Mouse (Mus musculus): ENCODE measurements around the gene Scarf1. TPM values are rescaled to one million over a fixed set of nuclear protein-coding genes. Genes with fewer than 3 reads are reported as not detected.

Scarf1 gene
- polyA plus RNA-seq, 1 experiment: 12.3 TPM

- Histone ChIP-seq H3K36me3 (ENCODE audit: control insufficient read depth, insufficient read depth, low read length) (0 out of 2 replicates have a peak, but pooled peaks cover 7% of the 10 kb centered on the region), H3K4me3 (ENCODE audit: low read depth, low read length) (no peak overlapping the region), H3K4me1 (ENCODE audit: control insufficient read depth, insufficient read depth, insufficient read length, low read length) (peaks cover 2% of the 10 kb centered on the region; the same call in 1 of the 2 replicates), H3K27me3 (ENCODE audit: control insufficient read depth, insufficient read depth, low read length) (no peaks in the 10 kb centered on the region), H3K27ac (ENCODE audit: insufficient read depth, low read depth, low read length) (no peak overlapping the region)
- TF ChIP-seq CTCF (IDR thresholded peaks at IDR 0.05; ENCODE audit: extremely low read depth, insufficient read length, insufficient replicate concordance, low read depth, low read length): no peak
- TF ChIP-seq POLR2A (IDR thresholded peaks at IDR 0.05; ENCODE audit: low read depth, low read length): no peak
- 87% methylated on average over 6 of the region's 6 CpGs for WGBS
These were observed 13.6 kb downstream of the Scarf1 start for GRCm38 (mm10) chr11:75526943-75527342.

DNA sequence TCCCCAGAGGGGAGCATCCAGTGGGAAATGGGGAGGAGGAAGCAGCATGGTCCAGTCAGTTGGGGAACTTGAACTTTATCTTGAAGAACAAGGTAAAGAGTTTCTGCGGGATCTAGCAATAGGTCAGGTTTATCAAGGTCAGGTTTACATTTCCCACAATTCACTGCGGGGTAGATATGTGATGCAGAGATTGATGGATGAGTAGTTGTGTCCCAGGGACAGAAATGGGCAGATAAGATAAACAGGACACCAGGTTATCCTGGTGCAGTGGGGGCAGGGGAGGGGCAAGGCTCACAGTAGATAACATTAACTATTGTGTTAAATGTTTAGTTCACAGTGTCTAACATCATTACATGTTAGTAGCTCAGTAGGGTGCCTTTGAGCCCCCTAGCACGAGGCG lies 16.4 kb downstream of the Scarf1 start:
- Histone ChIP-seq H3K27ac (ENCODE audit: insufficient read depth, low read depth, low read length) (peak overlapping the region; percentile 58; the same call in 1 of the 2 replicates), H3K27me3 (ENCODE audit: control insufficient read depth, insufficient read depth, low read length) (no peaks in the 10 kb centered on the region), H3K4me1 (ENCODE audit: control insufficient read depth, insufficient read depth, insufficient read length, low read length) (peaks cover 2% of the 10 kb centered on the region), H3K4me3 (ENCODE audit: low read depth, low read length) (no peak overlapping the region), H3K36me3 (ENCODE audit: control insufficient read depth, insufficient read depth, low read length) (0 out of 2 replicates have a peak, but pooled peaks cover 3% of the 10 kb centered on the region)
- TF ChIP-seq POLR2A (IDR thresholded peaks at IDR 0.05; ENCODE audit: low read depth, low read length): no peak
- TF ChIP-seq CTCF (IDR thresholded peaks at IDR 0.05; ENCODE audit: extremely low read depth, insufficient read length, insufficient replicate concordance, low read depth, low read length): no peak
- 31% methylated on average over 4 of the region's 4 CpGs for WGBS

DNA sequence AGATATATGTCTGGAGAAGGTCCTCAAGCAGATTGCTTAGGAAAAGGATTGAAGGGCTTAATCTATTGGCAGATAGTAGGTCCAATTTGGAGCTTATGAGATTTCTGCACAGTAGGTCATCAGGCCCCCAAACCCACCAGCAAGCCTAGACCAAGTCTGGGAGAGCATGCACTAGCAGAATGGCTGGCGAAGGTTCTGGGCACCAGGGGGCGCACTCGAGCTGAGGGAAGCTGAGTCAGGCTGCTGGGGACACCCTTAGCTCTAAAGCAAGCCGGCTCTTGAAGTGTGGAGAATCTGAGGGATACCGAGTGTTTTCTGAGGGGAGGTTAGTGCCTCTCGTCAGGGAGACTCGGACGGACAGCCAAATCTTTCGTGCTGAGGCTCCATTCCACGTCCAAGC lies 17.0 kb downstream of the Scarf1 start:
- Histone ChIP-seq H3K27ac (ENCODE audit: insufficient read depth, low read depth, low read length) (peak overlapping the region; percentile 91), H3K4me1 (ENCODE audit: control insufficient read depth, insufficient read depth, insufficient read length, low read length) (peaks cover 2% of the 10 kb centered on the region), H3K4me3 (ENCODE audit: low read depth, low read length) (peak overlapping the region; percentile 75), H3K27me3 (ENCODE audit: control insufficient read depth, insufficient read depth, low read length) (no peaks in the 10 kb centered on the region), H3K36me3 (ENCODE audit: control insufficient read depth, insufficient read depth, low read length) (0 out of 2 replicates have a peak, but pooled peaks cover 3% of the 10 kb centered on the region)
- TF ChIP-seq POLR2A (IDR thresholded peaks at IDR 0.05; ENCODE audit: low read depth, low read length) (no peak), CTCF (IDR thresholded peaks at IDR 0.05; ENCODE audit: extremely low read depth, insufficient read length, insufficient replicate concordance, low read depth, low read length) (peak; percentile 95)
- 0% methylated on average over 10 of the region's 10 CpGs for WGBS

DNA sequence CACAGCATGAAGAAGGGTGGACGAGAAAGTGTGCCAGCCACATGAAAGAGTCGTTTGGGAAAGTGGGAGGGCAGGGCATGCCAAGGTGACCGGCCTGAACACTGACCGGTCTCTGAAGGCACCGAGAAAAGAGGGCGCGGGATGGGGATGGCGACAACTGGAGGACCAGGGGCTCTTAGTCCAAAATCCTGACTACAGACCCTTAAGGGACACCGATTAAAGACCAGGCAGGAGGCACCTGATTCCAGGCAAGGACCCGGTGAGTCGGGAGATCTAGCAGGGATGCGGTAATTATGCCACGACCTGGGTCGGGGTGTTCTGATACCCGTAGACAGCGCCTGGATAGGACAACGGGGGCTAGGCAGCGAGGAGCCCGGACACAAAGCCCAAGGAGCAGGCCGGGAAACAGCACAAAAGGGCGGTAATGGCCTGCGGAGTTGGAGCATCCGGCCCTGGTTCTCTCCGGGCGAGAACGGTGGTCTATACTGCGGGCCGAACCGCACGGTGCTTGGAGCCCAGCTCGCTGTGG lies 17.6 kb downstream of the Scarf1 start:
- Histone ChIP-seq H3K4me1 (ENCODE audit: control insufficient read depth, insufficient read depth, insufficient read length, low read length) (peaks cover 2% of the 10 kb centered on the region), H3K27me3 (ENCODE audit: control insufficient read depth, insufficient read depth, low read length) (no peaks in the 10 kb centered on the region), H3K4me3 (ENCODE audit: low read depth, low read length) (peak overlapping the region; percentile 75), H3K27ac (ENCODE audit: insufficient read depth, low read depth, low read length) (peak overlapping the region; percentile 91), H3K36me3 (ENCODE audit: control insufficient read depth, insufficient read depth, low read length) (no peaks in the 10 kb centered on the region)
- TF ChIP-seq POLR2A (IDR thresholded peaks at IDR 0.05; ENCODE audit: low read depth, low read length) (no peak), CTCF (IDR thresholded peaks at IDR 0.05; ENCODE audit: extremely low read depth, insufficient read length, insufficient replicate concordance, low read depth, low read length) (no peak)
- WGBS: under 1% methylated on average over 31 of the region's 31 CpGs

GRCm38 (mm10) chr11:75531469-75532242 lies 18.3 kb downstream of the Scarf1 start, which contains the start of gene Slc43a2:
Slc43a2 (plus strand) TSS chr11:75531694.
- WGBS: 1% methylated on average over 62 of the region's 62 CpGs
- H3K36me3 ChIP-seq (ENCODE audit: control insufficient read depth, insufficient read depth, low read length): peaks cover 4% of the 10 kb centered on the region; the same call in 1 of the 2 replicates
- TF ChIP-seq POLR2A (IDR thresholded peaks at IDR 0.05; ENCODE audit: low read depth, low read length) (peak; percentile 75), CTCF (IDR thresholded peaks at IDR 0.05; ENCODE audit: extremely low read depth, insufficient read length, insufficient replicate concordance, low read depth, low read length) (no peak)
- peaks cover 2% of the 10 kb centered on the region for H3K4me1 ChIP-seq (ENCODE audit: control insufficient read depth, insufficient read depth, insufficient read length, low read length)
- peak within 1 kb of the TSS; percentile 75 for H3K4me3 ChIP-seq (ENCODE audit: low read depth, low read length)
- H3K27ac ChIP-seq (ENCODE audit: insufficient read depth, low read depth, low read length): peak within 1 kb of the TSS; percentile 91
- H3K27me3 ChIP-seq (ENCODE audit: control insufficient read depth, insufficient read depth, low read length): no peaks in the 10 kb centered on the region

- Histone ChIP-seq H3K27ac (ENCODE audit: insufficient read depth, low read depth, low read length) (peak overlapping the region; percentile 91), H3K4me1 (ENCODE audit: control insufficient read depth, insufficient read depth, insufficient read length, low read length) (peaks cover 7% of the 10 kb centered on the region), H3K4me3 (ENCODE audit: low read depth, low read length) (peak overlapping the region; percentile 75), H3K27me3 (ENCODE audit: control insufficient read depth, insufficient read depth, low read length) (no peaks in the 10 kb centered on the region), H3K36me3 (ENCODE audit: control insufficient read depth, insufficient read depth, low read length) (peaks cover 12% of the 10 kb centered on the region)
- TF ChIP-seq CTCF (IDR thresholded peaks at IDR 0.05; ENCODE audit: extremely low read depth, insufficient read length, insufficient replicate concordance, low read depth, low read length) (no peak), POLR2A (IDR thresholded peaks at IDR 0.05; ENCODE audit: low read depth, low read length) (peak; percentile 23; the same call in 1 of the 2 replicates)
- WGBS: 24% methylated on average over 38 of the region's 38 CpGs
These were observed 19.3 kb downstream of the Scarf1 start for GRCm38 (mm10) chr11:75532340-75533277.
